Mouse (Mus musculus): ENCODE data around the gene Zfp704. TPM values are rescaled to one million over a fixed set of nuclear protein-coding genes. Genes with fewer than 3 reads are reported as not detected.

The Zfp704 gene
- polyA plus RNA-seq, 1 experiment from 2014 or later, result 9.5 TPM

DNA sequence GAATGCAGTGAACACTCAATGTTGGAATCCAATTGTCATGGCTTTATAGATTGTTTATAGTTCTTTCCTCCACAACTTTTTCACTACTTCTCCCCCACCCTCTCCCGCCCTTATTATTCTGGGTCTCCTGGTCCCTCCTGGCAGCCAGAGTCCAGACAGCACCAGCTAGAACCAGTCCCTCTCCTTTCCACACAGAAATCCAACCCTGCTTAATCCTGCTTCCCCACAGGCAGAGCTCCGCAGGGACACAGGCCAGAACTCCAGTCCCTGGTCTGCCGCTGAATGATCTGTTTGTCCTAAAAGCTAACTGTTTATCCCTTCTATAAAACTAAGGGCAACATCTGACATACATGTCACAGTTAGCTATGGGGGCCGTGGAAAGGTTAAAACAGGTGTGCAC is 6.0 kb downstream of the Zfp704 start:
- H3K9ac ChIP-seq (ENCODE audit: low read length), result no peak overlapping the region
- H3K27me3 ChIP-seq (ENCODE audit: control insufficient read depth, insufficient read depth, low read length), result no peaks in the 10 kb centered on the region
- H3K27ac ChIP-seq (ENCODE audit: low read length), result no peak overlapping the region
- no peak for ATAC-seq (ENCODE audit: insufficient read depth, low FRiP score)
- H3K4me1 ChIP-seq (ENCODE audit: control insufficient read depth, insufficient read depth, low read length), result peaks cover 39% of the 10 kb centered on the region
- no peaks in the 10 kb centered on the region for H3K9me3 ChIP-seq (replicated peaks; ENCODE audit: control insufficient read depth, low read length)
- WGBS, result 56% methylated on average over 4 of the region's 4 CpGs
- H3K4me2 ChIP-seq (ENCODE audit: low read depth, low read length), result no peak overlapping the region
- no peak overlapping the region for H3K4me3 ChIP-seq (replicated peaks; ENCODE audit: low read length)
- no peaks in the 10 kb centered on the region for H3K36me3 ChIP-seq (ENCODE audit: control insufficient read depth, insufficient read depth, low read length)

DNA sequence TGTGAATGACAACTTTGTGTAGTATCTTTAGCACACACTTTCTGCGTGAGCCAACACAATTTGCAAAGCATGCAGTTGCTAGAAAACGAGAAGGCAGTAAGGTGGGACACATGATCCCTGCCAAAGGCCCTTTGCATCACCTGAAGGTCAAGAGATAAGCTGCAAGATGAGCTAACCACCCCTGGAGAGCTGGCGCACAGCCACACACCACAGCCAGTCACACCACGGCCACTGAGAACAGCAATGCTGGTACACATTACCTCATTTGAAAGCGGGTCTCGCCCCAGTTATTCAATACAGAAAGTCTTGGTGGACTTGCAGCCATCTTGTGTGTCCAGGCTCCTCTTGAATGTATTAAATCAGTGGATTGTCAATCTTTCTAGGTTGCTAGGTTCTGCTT is 9.3 kb downstream of the Zfp704 start:
- H3K9ac ChIP-seq (ENCODE audit: low read length), result no peak overlapping the region
- ATAC-seq (ENCODE audit: insufficient read depth, low FRiP score), result no peak
- H3K4me1 ChIP-seq (ENCODE audit: control insufficient read depth, insufficient read depth, low read length), result peaks cover 25% of the 10 kb centered on the region
- 71% methylated on average over 6 of the region's 6 CpGs for WGBS
- H3K27ac ChIP-seq (ENCODE audit: low read length), result peak overlapping the region; percentile 29; the same call in 1 of the 2 replicates
- H3K9me3 ChIP-seq (replicated peaks; ENCODE audit: control insufficient read depth, low read length), result no peaks in the 10 kb centered on the region
- H3K4me2 ChIP-seq (ENCODE audit: low read depth, low read length), result no peak overlapping the region
- no peaks in the 10 kb centered on the region for H3K27me3 ChIP-seq (ENCODE audit: control insufficient read depth, insufficient read depth, low read length)
- H3K36me3 ChIP-seq (ENCODE audit: control insufficient read depth, insufficient read depth, low read length), result no peaks in the 10 kb centered on the region
- no peak overlapping the region for H3K4me3 ChIP-seq (replicated peaks; ENCODE audit: low read length)

DNA sequence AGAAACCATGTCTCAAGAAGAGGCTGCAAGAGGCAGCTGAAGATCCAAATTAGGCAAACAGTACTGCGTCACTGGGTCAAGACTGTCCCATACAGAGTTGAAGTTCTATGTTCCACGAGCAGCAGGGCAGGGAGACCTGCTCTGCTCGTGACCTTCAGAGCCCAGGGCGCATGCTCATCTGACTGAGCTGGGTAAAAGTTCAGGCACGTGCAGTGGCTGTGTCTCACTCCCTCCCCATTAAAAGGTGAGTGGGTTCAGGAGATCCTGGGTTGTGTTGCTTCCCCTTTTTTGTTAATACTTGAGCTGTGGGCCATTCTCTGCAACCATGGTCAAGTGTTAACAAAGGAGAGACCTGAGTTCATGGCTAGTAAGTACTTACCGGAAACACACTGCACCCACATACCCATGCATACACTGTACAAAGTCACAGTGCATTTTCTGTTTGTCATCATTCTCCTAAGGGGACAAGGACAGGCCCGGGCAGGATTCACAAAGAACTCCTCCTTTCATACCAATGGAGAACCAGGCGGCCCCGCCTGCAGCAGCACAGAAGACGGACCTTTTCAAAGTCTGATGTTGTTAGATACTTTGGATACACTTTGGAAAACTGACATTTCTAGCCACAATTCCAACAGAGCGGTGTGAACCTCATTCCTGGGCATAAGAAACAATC is 10.0 kb downstream of the Zfp704 start:
- H3K27me3 ChIP-seq (ENCODE audit: control insufficient read depth, insufficient read depth, low read length), result no peaks in the 10 kb centered on the region
- H3K36me3 ChIP-seq (ENCODE audit: control insufficient read depth, insufficient read depth, low read length), result no peaks in the 10 kb centered on the region
- no peak overlapping the region for H3K4me2 ChIP-seq (ENCODE audit: low read depth, low read length)
- no peaks in the 10 kb centered on the region for H3K9me3 ChIP-seq (replicated peaks; ENCODE audit: control insufficient read depth, low read length)
- WGBS, result 75% methylated on average over 11 of the region's 11 CpGs
- peaks cover 19% of the 10 kb centered on the region for H3K4me1 ChIP-seq (ENCODE audit: control insufficient read depth, insufficient read depth, low read length)
- no peak overlapping the region; the same call in 1 of the 2 replicates for H3K9ac ChIP-seq (ENCODE audit: low read length)
- no peak overlapping the region for H3K4me3 ChIP-seq (replicated peaks; ENCODE audit: low read length)
- H3K27ac ChIP-seq (ENCODE audit: low read length), result peak overlapping the region; percentile 29
- peak; percentile 35; the same call in 1 of the 2 replicates for ATAC-seq (ENCODE audit: insufficient read depth, low FRiP score)

DNA sequence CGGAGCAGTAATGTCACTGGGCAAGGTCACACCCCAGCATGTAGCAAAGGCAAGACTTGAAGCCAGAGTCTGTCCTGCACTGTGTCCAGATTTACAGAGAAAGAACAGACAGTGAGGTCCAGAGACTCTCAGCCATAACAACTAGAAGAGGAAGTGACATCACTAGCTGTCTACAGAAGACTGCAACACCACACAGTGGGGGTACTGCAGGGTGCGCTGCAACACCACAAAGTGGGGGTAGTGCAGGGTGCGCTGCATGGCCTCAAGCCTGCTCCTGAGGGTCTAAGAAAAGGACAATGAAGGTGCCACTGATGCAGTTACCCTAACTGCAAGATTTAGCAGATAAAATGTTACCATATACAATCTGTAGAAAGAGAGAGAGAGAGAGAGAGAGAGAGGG is 11.8 kb downstream of the Zfp704 start:
- H3K4me3 ChIP-seq (replicated peaks; ENCODE audit: low read length), result no peak overlapping the region
- H3K4me1 ChIP-seq (ENCODE audit: control insufficient read depth, insufficient read depth, low read length), result peaks cover 5% of the 10 kb centered on the region; the same call in 1 of the 2 replicates
- H3K27me3 ChIP-seq (ENCODE audit: control insufficient read depth, insufficient read depth, low read length), result no peaks in the 10 kb centered on the region
- no peaks in the 10 kb centered on the region for H3K36me3 ChIP-seq (ENCODE audit: control insufficient read depth, insufficient read depth, low read length)
- no peaks in the 10 kb centered on the region for H3K9me3 ChIP-seq (replicated peaks; ENCODE audit: control insufficient read depth, low read length)
- no peak overlapping the region for H3K4me2 ChIP-seq (ENCODE audit: low read depth, low read length)
- H3K9ac ChIP-seq (ENCODE audit: low read length), result no peak overlapping the region
- WGBS, result 87% methylated on average over 3 of the region's 3 CpGs
- H3K27ac ChIP-seq (ENCODE audit: low read length), result no peak overlapping the region
- ATAC-seq (ENCODE audit: insufficient read depth, low FRiP score), result no peak

DNA sequence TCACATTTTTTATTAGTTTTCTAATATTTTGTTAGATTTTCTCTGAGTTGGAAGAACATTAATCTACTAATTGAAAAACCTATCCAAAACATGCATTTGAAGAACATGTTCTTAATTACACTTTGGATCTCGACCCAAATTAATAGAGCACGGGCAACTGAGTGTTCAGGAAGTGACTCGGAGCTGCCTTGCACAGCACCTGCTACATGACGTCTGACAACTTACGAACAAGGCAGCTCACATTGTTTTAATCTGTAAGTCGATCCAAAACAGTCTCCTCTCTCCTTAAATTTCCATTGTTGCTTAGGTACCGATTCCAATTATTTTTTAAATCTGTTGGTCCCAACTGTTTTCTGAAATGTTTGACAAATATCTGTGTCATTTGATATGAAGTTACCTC is 15.4 kb downstream of the Zfp704 start:
- no peaks in the 10 kb centered on the region for H3K9me3 ChIP-seq (replicated peaks; ENCODE audit: control insufficient read depth, low read length)
- 75% methylated on average over 7 of the region's 7 CpGs for WGBS
- H3K9ac ChIP-seq (ENCODE audit: low read length), result no peak overlapping the region
- H3K4me2 ChIP-seq (ENCODE audit: low read depth, low read length), result no peak overlapping the region
- no peaks in the 10 kb centered on the region for H3K36me3 ChIP-seq (ENCODE audit: control insufficient read depth, insufficient read depth, low read length)
- no peak for ATAC-seq (ENCODE audit: insufficient read depth, low FRiP score)
- peaks cover 3% of the 10 kb centered on the region; the same call in 1 of the 2 replicates for H3K4me1 ChIP-seq (ENCODE audit: control insufficient read depth, insufficient read depth, low read length)
- H3K27ac ChIP-seq (ENCODE audit: low read length), result no peak overlapping the region
- no peaks in the 10 kb centered on the region for H3K27me3 ChIP-seq (ENCODE audit: control insufficient read depth, insufficient read depth, low read length)
- H3K4me3 ChIP-seq (replicated peaks; ENCODE audit: low read length), result no peak overlapping the region

DNA sequence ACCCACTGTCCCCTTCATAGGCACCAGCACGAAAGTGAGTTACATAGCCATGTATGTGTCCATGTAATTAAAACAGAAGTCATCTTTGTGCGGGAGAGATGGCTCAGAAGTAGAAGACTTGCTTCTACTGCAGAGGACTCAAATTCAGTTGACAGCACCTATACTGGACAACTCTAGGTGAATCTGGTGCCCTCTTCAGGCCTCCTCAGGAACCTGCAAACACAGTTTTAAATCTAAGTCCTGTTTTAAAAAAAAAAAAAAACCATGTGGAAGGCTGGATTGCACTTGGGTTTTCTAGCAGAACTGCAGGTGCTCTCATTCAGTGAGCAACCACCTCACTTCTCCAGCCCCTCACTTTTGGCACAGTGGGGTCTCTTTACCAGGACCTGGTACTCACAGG is 16.1 kb downstream of the Zfp704 start:
- no peak overlapping the region for H3K4me3 ChIP-seq (replicated peaks; ENCODE audit: low read length)
- H3K27me3 ChIP-seq (ENCODE audit: control insufficient read depth, insufficient read depth, low read length), result no peaks in the 10 kb centered on the region
- H3K4me2 ChIP-seq (ENCODE audit: low read depth, low read length), result no peak overlapping the region
- H3K4me1 ChIP-seq (ENCODE audit: control insufficient read depth, insufficient read depth, low read length), result 0 out of 2 replicates have a peak, but pooled peaks cover 3% of the 10 kb centered on the region
- 72% methylated on average over 2 of the region's 2 CpGs for WGBS
- H3K9ac ChIP-seq (ENCODE audit: low read length), result no peak overlapping the region
- no peaks in the 10 kb centered on the region for H3K36me3 ChIP-seq (ENCODE audit: control insufficient read depth, insufficient read depth, low read length)
- H3K9me3 ChIP-seq (replicated peaks; ENCODE audit: control insufficient read depth, low read length), result no peaks in the 10 kb centered on the region
- ATAC-seq (ENCODE audit: insufficient read depth, low FRiP score), result no peak
- H3K27ac ChIP-seq (ENCODE audit: low read length), result no peak overlapping the region

DNA sequence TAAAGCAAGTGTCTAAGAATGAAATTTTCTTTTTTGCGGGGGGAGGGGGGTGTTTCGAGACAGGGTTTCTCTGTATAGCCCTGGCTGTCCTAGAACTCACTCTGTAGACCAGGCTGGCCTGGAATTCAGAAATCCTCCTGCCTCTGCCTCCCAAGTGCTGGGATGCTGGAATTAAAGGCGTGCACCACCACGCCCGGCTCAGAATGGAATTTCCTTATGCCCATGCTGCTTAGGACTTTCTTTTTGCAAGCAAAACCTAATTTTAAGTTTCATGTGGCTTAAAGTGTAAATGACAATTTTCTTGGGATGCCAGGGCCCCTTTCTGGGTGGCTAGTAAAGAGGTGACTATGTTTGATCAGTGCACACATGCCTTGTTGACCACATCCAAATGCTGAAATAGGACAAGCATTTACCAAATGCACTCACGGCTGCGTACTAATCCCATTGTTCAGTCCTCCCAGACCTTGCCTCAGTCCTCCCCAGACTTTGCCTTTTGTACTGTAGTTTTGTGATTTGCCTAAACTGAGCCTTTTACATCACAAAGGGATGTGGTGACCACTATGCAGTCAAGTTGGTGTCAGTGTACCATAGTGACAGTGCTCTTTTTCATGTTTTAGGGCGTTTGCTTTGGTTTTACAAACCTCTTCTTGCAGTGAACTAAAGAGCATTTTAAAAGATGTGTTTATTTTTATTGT is 18.3 kb downstream of the Zfp704 start:
- Histone ChIP-seq H3K4me2 (ENCODE audit: low read depth, low read length) (no peak overlapping the region), H3K4me3 (replicated peaks; ENCODE audit: low read length) (no peak overlapping the region), H3K4me1 (ENCODE audit: control insufficient read depth, insufficient read depth, low read length) (0 out of 2 replicates have a peak, but pooled peaks cover 3% of the 10 kb centered on the region), H3K36me3 (ENCODE audit: control insufficient read depth, insufficient read depth, low read length) (no peaks in the 10 kb centered on the region), H3K9ac (ENCODE audit: low read length) (no peak overlapping the region), H3K9me3 (replicated peaks; ENCODE audit: control insufficient read depth, low read length) (no peaks in the 10 kb centered on the region), H3K27me3 (ENCODE audit: control insufficient read depth, insufficient read depth, low read length) (no peaks in the 10 kb centered on the region), H3K27ac (ENCODE audit: low read length) (no peak overlapping the region)
- ATAC-seq (ENCODE audit: insufficient read depth, low FRiP score), result no peak
- 95% methylated on average over 8 of the region's 8 CpGs for WGBS

DNA sequence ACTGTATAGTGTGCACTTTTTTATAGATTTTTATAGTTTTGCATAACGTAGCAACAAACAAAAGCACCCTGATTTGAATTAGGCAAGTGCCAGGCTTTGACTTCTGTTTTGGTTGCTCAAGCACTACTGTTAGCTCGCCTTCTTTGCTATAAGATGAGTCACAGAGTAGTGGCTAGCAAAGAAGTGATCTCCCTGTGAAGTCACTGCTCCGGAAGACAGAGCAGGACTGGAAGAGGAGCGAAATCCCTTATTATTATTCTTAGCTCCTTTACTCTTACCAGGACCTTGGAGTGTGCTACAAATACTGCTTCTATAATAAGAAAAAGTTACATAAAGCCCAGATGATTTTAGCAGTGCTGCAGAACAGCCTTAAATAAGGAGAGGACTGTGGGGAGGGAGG is 21.2 kb downstream of the Zfp704 start:
- no peak for ATAC-seq (ENCODE audit: insufficient read depth, low FRiP score)
- 85% methylated on average over 4 of the region's 4 CpGs for WGBS
- no peak overlapping the region for H3K27ac ChIP-seq (ENCODE audit: low read length)
- H3K9ac ChIP-seq (ENCODE audit: low read length), result no peak overlapping the region
- H3K4me2 ChIP-seq (ENCODE audit: low read depth, low read length), result no peak overlapping the region
- no peaks in the 10 kb centered on the region for H3K36me3 ChIP-seq (ENCODE audit: control insufficient read depth, insufficient read depth, low read length)
- H3K4me3 ChIP-seq (replicated peaks; ENCODE audit: low read length), result no peak overlapping the region
- H3K4me1 ChIP-seq (ENCODE audit: control insufficient read depth, insufficient read depth, low read length), result peaks cover 14% of the 10 kb centered on the region
- no peaks in the 10 kb centered on the region for H3K9me3 ChIP-seq (replicated peaks; ENCODE audit: control insufficient read depth, low read length)
- H3K27me3 ChIP-seq (ENCODE audit: control insufficient read depth, insufficient read depth, low read length), result no peaks in the 10 kb centered on the region

DNA sequence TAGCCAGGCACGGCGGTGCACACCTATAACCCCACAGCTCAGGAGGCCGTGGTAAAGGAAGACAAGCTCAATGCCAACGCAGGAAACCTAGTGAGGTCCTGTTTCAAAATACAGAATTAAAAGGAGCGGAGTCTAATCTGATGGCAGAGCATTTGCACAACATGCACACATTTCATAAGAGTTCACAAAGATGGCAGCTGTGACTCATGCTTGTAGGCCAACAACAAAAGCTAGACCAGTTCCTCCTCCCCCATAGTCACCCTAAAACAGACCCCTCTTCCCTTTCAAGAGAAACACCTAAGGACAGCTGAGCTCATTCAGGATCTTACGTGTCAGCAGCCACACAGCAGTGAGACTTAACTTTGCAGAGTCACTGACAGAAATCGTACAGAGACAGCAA is 22.6 kb downstream of the Zfp704 start:
- no peaks in the 10 kb centered on the region for H3K27me3 ChIP-seq (ENCODE audit: control insufficient read depth, insufficient read depth, low read length)
- no peaks in the 10 kb centered on the region for H3K36me3 ChIP-seq (ENCODE audit: control insufficient read depth, insufficient read depth, low read length)
- no peak overlapping the region for H3K27ac ChIP-seq (ENCODE audit: low read length)
- H3K9me3 ChIP-seq (replicated peaks; ENCODE audit: control insufficient read depth, low read length), result no peaks in the 10 kb centered on the region
- WGBS, result 89% methylated on average over 7 of the region's 7 CpGs
- H3K4me3 ChIP-seq (replicated peaks; ENCODE audit: low read length), result no peak overlapping the region
- H3K9ac ChIP-seq (ENCODE audit: low read length), result no peak overlapping the region
- no peak overlapping the region for H3K4me2 ChIP-seq (ENCODE audit: low read depth, low read length)
- H3K4me1 ChIP-seq (ENCODE audit: control insufficient read depth, insufficient read depth, low read length), result peaks cover 21% of the 10 kb centered on the region
- ATAC-seq (ENCODE audit: insufficient read depth, low FRiP score), result no peak

Measured in stomach, embryonic 16.5 days (tissue).